Mouse (Mus musculus) heart, embryonic 11.5 days (tissue): ENCODE data around the gene Pola1. TPM values are rescaled to one million over a fixed set of nuclear protein-coding genes. Genes with fewer than 3 reads are reported as not detected.

Experiments used
- ATAC-seq: fragments of 200-750 bp; cut with Nextera tagmentation; replicated peaks from 2 replicates; pipeline ENCODE4 v1.8.0; 2017; ENCODE audit warnings: moderate library complexity; ENCODE audit not compliant: insufficient number of reproducible peaks, low FRiP score, low TSS enrichment
- H3K27ac ChIP-seq: fragments of 300-500 bp; sonication (generic); 2 replicates; pipeline ENCODE4 v1.5.1; 2014; ENCODE audit warnings: mild to moderate bottlenecking, low read depth, low read length
- H3K27me3 ChIP-seq: fragments of 300-500 bp; sonication (generic); 2 replicates; pipeline ENCODE4 v1.6.1; 2014; ENCODE audit warnings: mild to moderate bottlenecking, low read length, mixed read lengths; ENCODE audit not compliant: control insufficient read depth, insufficient read depth
- H3K36me3 ChIP-seq: fragments of 300-500 bp; sonication (generic); 2 replicates; pipeline ENCODE4 v1.6.1; 2014; ENCODE audit warnings: mild to moderate bottlenecking, low read length, moderate library complexity, mixed read lengths; ENCODE audit not compliant: control insufficient read depth, insufficient read depth
- H3K4me1 ChIP-seq: fragments of 300-500 bp; sonication (generic); 2 replicates; pipeline ENCODE4 v1.6.1; 2014; ENCODE audit warnings: low read length; ENCODE audit not compliant: control insufficient read depth, insufficient read depth
- H3K4me2 ChIP-seq: fragments of 300-500 bp; sonication (generic); 2 replicates; pipeline ENCODE4 v1.6.1; 2014; ENCODE audit warnings: mild to moderate bottlenecking, moderate library complexity
- H3K4me3 ChIP-seq: fragments of 300-500 bp; sonication (generic); 2 replicates; pipeline ENCODE4 v1.5.1; 2014; ENCODE audit warnings: low read depth, low read length
- H3K9ac ChIP-seq: fragments of 300-500 bp; sonication (generic); 2 replicates; pipeline ENCODE4 v1.6.1; 2014; ENCODE audit warnings: mild to moderate bottlenecking, low read depth, low read length, moderate library complexity
- H3K9me3 ChIP-seq: fragments of 300-500 bp; sonication (generic); replicated peaks from 2 replicates; pipeline ENCODE4 v1.6.1; 2016; ENCODE audit warnings: low read length; ENCODE audit not compliant: control insufficient read depth
- WGBS: fragments of 180-500 bp; shearing (Covaris S2); extraction: QIAGEN DNeasy Blood & Tissue Kit; methylation state at CpG from one replicate; pipeline ENCODE4 v1.1.7; 2014; ENCODE audit not compliant: insufficient replicate concordance; 5-methylcytosine and 5-hydroxymethylcytosine counted together
- polyA plus RNA-seq: library from polyadenylated mRNA; unstranded; fragments of >200 nt; fragmentation: Nextera tagmentation; extraction: Ambion mirVana; gene quantifications from 2 replicates; pipeline ENCODE4 v1.2.1, GENCODE M21; 2014

Pola1 gene
- polyA plus RNA-seq, 1 experiment from 2014 or later, result 13.7 TPM

DNA sequence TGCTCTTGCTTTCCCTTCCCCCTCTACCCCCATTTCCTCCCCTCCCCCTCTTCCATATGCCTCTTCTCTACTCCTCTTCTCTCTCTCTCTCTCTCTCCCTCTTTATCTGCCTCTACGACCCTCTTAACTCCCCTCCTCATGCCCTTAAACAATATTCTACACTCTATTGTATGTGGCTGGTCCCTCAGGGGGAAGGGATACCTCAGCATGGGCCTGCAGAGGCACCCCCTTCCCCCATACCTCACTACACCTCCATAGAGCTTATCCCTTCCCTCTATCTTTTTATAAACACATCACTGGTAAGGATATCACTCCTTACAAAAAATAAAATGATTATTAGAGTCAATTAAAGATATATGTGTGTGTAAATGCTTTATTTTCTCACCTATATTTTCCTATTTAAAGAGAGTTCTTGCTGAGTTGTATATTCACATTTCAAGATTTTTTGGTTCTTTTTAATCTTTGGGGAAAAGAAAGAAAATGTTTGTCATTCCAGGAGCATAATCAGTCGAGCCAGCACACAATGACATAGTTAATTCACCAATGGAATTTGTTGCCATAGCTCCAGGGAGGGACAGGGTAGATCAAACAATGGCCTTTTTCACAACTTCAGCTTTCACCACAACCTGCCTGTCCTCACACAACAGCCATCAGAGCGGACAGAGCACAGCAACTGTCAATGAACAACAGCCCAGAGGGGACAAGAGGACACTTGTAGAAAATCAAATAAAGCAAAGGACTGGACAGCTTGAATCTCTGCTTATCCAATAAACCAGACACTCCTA is 22.5 kb upstream of the Pola1 start, which contains the start of gene Pcyt1b:
Pcyt1b (plus strand) TSS at position 646 of the 785 bp plus-strand sequence.
- Histone ChIP-seq H3K4me3 (no peak within 1 kb of the TSS), H3K27ac (no peak within 1 kb of the TSS), H3K9me3 (no peaks in the 10 kb centered on the region), H3K27me3 (no peaks in the 10 kb centered on the region), H3K4me1 (no peaks in the 10 kb centered on the region), H3K9ac (no peak within 1 kb of the TSS), H3K4me2 (no peak within 1 kb of the TSS), H3K36me3 (no peaks in the 10 kb centered on the region)
- no peak for ATAC-seq
- WGBS, result 21% methylated on average over 3 of the region's 3 CpGs

GRCm38 (mm10) chrX:93650738-93651137 is 18.8 kb upstream of the Pola1 start:
- Histone ChIP-seq H3K9me3 (no peaks in the 10 kb centered on the region), H3K9ac (no peak overlapping the region), H3K4me1 (no peaks in the 10 kb centered on the region), H3K27me3 (no peaks in the 10 kb centered on the region), H3K27ac (no peak overlapping the region), H3K4me3 (no peak overlapping the region), H3K4me2 (no peak overlapping the region), H3K36me3 (no peaks in the 10 kb centered on the region)
- WGBS, result 86% methylated on average over 2 of the region's 2 CpGs
- no peak for ATAC-seq

DNA sequence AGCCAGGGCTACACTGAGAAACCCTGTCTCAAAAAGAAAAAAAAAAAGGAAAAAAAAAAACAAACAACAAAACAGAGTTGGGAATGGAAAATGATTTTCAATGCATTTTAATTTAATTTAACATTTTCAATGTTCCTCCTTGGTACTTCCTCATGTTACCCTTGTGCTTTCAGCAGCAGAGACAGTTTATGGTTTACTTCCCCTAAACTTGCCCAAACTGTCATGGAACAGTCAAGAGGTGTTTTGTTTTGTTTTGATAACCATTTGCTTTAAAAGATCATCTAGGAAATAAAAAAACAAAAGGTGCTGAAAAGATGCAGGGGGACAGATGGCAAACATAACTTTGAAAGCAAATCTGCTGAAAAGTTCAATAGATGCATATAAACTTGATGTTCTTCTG is 12.1 kb upstream of the Pola1 start:
- no peak overlapping the region for H3K9ac ChIP-seq
- no peaks in the 10 kb centered on the region for H3K9me3 ChIP-seq
- H3K36me3 ChIP-seq, result no peaks in the 10 kb centered on the region
- no peak overlapping the region for H3K4me2 ChIP-seq
- H3K4me3 ChIP-seq, result no peak overlapping the region
- no peak for ATAC-seq
- H3K27me3 ChIP-seq, result no peaks in the 10 kb centered on the region
- H3K4me1 ChIP-seq, result no peaks in the 10 kb centered on the region
- H3K27ac ChIP-seq, result no peak overlapping the region

- no peak overlapping the region for H3K4me3 ChIP-seq
Measured at GRCm38 (mm10) chrX:93643600-93643999, 11.6 kb upstream of the Pola1 start.

GRCm38 (mm10) chrX:93634861-93635375 is 3.0 kb upstream of the Pola1 start:
- Histone ChIP-seq H3K27ac (no peak overlapping the region), H3K4me3 (no peak overlapping the region), H3K9me3 (no peaks in the 10 kb centered on the region), H3K36me3 (no peaks in the 10 kb centered on the region), H3K4me2 (no peak overlapping the region), H3K9ac (no peak overlapping the region), H3K27me3 (no peaks in the 10 kb centered on the region), H3K4me1 (0 out of 2 replicates have a peak, but pooled peaks cover 2% of the 10 kb centered on the region)
- 72% methylated on average over 2 of the region's 2 CpGs for WGBS
- no peak for ATAC-seq

More at GRCm38 (mm10) chrX:93643600-93643999, 11.6 kb upstream of the Pola1 start:
- Histone ChIP-seq H3K9me3 (no peaks in the 10 kb centered on the region), H3K36me3 (no peaks in the 10 kb centered on the region), H3K9ac (no peak overlapping the region), H3K27me3 (no peaks in the 10 kb centered on the region), H3K27ac (no peak overlapping the region), H3K4me1 (no peaks in the 10 kb centered on the region), H3K4me2 (no peak overlapping the region)
- 77% methylated on average over 3 of the region's 3 CpGs for WGBS
- ATAC-seq, result no peak

DNA sequence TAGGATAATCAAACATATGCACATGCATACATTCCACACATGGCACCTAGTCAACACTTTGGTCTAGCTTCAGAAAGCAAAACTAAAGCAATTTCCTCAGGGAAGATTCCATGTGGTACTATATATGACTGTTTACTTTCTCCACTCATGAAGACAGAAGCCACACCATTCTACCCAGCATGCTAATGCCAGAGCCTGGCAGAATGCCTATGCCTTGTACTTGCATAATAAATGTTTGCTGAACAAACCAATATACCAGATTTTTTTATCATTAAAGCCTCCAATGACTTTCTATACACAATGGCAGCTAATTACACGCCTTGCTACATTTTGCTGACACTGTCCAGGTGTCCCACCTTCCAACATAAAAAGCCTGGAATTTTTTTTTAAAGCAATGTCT is 1.7 kb downstream of the Pola1 start:
- Histone ChIP-seq H3K27me3 (no peaks in the 10 kb centered on the region), H3K9me3 (no peaks in the 10 kb centered on the region), H3K4me2 (no peak overlapping the region; the same call in 1 of the 2 replicates), H3K4me1 (0 out of 2 replicates have a peak, but pooled peaks cover 2% of the 10 kb centered on the region), H3K36me3 (no peaks in the 10 kb centered on the region), H3K27ac (no peak overlapping the region), H3K4me3 (no peak overlapping the region), H3K9ac (no peak overlapping the region)
- no peak for ATAC-seq
- 69% methylated on average over 1 of the region's 1 CpGs for WGBS

DNA sequence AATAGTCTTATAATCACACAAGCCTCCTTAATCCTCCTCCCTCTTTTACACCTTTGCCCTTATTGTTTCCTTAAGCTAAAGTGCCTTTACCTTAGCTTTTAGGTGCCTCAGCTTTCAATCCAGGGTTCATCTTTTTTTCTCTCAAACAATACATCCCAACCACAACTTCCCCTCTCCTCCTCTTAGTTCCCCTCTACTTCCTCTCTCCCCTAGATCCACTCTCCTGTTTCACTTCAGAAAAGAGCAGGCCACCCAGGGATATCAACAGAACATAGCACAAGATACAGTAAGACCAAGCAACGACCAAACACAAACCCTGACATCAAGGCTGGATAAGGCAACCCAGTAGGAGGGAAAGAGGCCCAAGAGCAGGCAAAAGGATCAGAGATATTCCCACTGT is 29.7 kb downstream of the Pola1 start:
- H3K27ac ChIP-seq, result no peak overlapping the region

DNA sequence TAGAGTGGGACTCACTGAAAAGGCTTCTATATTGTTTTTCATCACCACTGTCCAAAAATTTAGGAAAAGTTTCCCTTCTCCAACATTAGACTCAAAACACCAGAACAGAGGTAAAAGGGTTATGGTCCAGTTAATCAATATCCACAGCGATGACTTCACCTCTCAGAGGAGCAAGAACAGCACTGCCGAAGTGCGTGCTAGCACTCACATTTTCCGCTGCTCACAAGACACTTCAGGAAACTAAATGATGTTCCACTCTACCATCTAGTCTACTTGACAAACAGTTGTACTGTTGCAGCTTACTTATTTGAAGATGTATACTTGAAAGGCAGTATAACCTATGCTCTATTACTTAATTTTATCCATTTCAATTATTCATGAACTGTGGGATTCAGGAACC is 37.7 kb downstream of the Pola1 start:
- no peak overlapping the region for H3K4me2 ChIP-seq
- no peak overlapping the region for H3K9ac ChIP-seq
- 92% methylated on average over 4 of the region's 4 CpGs for WGBS
- no peaks in the 10 kb centered on the region for H3K4me1 ChIP-seq
- H3K27ac ChIP-seq, result no peak overlapping the region
- H3K9me3 ChIP-seq, result no peaks in the 10 kb centered on the region
- ATAC-seq, result no peak
- H3K36me3 ChIP-seq, result no peaks in the 10 kb centered on the region
- no peaks in the 10 kb centered on the region for H3K27me3 ChIP-seq
- no peak overlapping the region for H3K4me3 ChIP-seq

More for the DNA sequence above, 29.7 kb downstream of the Pola1 start:
- Histone ChIP-seq H3K4me3 (no peak overlapping the region), H3K36me3 (no peaks in the 10 kb centered on the region), H3K9me3 (no peaks in the 10 kb centered on the region), H3K4me2 (no peak overlapping the region), H3K9ac (no peak overlapping the region), H3K27me3 (no peaks in the 10 kb centered on the region), H3K4me1 (no peaks in the 10 kb centered on the region)
- WGBS, result 65% methylated on average over 1 of the region's 1 CpGs
- no peak for ATAC-seq

DNA sequence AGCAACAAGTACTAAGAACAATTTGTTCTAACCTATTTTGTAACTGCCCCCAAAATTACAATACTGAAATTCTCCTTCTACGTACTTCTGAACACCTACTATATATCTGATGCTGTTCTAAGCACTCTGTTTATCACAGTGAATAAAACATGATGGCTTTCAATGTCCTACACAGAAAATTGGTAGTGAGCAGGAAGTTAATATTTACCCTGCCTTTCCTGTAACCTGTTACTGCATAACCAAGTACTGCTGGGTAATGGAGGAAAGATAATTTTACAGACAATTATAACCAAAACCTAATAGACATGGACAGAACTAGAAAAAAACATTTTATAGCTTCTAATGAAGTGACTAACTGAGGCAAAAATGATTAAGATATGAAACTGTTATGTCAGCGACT is 51.0 kb downstream of the Pola1 start:
- Histone ChIP-seq H3K9me3 (no peaks in the 10 kb centered on the region), H3K36me3 (no peaks in the 10 kb centered on the region), H3K9ac (no peak overlapping the region), H3K27ac (no peak overlapping the region), H3K4me2 (no peak overlapping the region), H3K27me3 (no peaks in the 10 kb centered on the region), H3K4me1 (no peaks in the 10 kb centered on the region), H3K4me3 (no peak overlapping the region)
- ATAC-seq, result no peak
- 84% methylated on average over 2 of the region's 2 CpGs for WGBS
